Mouse (Mus musculus) erythroblast, embryonic 14.5 days (primary cell): ENCODE measurements around the gene Muc1.

Experiments
- GATA1 ChIP-seq: IDR thresholded peaks from 2 replicates; pipeline ENCODE4 v1.6.1; 2012; ENCODE audit warnings: low read length, inconsistent platforms, mixed read lengths
- TAL1 ChIP-seq: IDR thresholded peaks from 3 replicates; pipeline ENCODE4 v1.6.1; 2012; ENCODE audit warnings: low read length, inconsistent platforms, mixed read lengths

GRCm38 (mm10) chr3:89183959-89184315, 44.9 kb upstream of the Muc1 start:
- TF ChIP-seq GATA1 (no peak), TAL1 (no peak)
